Mouse (Mus musculus) hindbrain, embryonic 15.5 days (tissue): ENCODE measurements at regions not wholly inside any gene's neighbourhood (a gene's known extent, or its start where the extent isn't known, plus 50 kb on each side); places are given as distances from the start of the nearest gene placed in this dataset.

Source experiments
- ATAC-seq: fragments of 200-750 bp; cut with Nextera tagmentation; 2 replicates; pipeline ENCODE4 v1.8.0; 2017; ENCODE audit warnings: low read depth, moderate number of reproducible peaks, moderate TSS enrichment; ENCODE audit not compliant: low FRiP score
- H3K27ac ChIP-seq: fragments of 300-500 bp; sonication (generic); replicated peaks from 2 replicates; pipeline ENCODE4 v1.5.1; 2015; ENCODE audit warnings: mild to moderate bottlenecking, inconsistent platforms
- H3K27me3 ChIP-seq: fragments of 300-500 bp; sonication (generic); 2 replicates; pipeline ENCODE4 v1.6.1; 2015; ENCODE audit warnings: control low read depth, inconsistent platforms
- H3K36me3 ChIP-seq: fragments of 300-500 bp; sonication (generic); 2 replicates; pipeline ENCODE4 v1.6.1; 2015; ENCODE audit warnings: control low read depth, inconsistent platforms
- H3K4me1 ChIP-seq: fragments of 300-500 bp; sonication (generic); replicated peaks from 2 replicates; pipeline ENCODE4 v1.6.1; 2015; ENCODE audit warnings: control low read depth, inconsistent platforms
- H3K4me2 ChIP-seq: fragments of 300-500 bp; sonication (generic); 2 replicates; pipeline ENCODE4 v1.6.1; 2015; ENCODE audit warnings: moderate library complexity, mild to moderate bottlenecking, inconsistent platforms
- H3K4me3 ChIP-seq: fragments of 300-500 bp; sonication (generic); 2 replicates; pipeline ENCODE4 v1.5.1; 2015; ENCODE audit warnings: mild to moderate bottlenecking, inconsistent platforms
- H3K9ac ChIP-seq: fragments of 300-500 bp; sonication (generic); 2 replicates; pipeline ENCODE4 v1.6.1; 2015; ENCODE audit warnings: inconsistent platforms
- H3K9me3 ChIP-seq: fragments of 300-500 bp; sonication (generic); 2 replicates; pipeline ENCODE4 v1.6.1; 2016; ENCODE audit warnings: control low read depth, inconsistent platforms
- WGBS: fragments of 180-500 bp; shearing (Covaris S2); methylation state at CpG from one replicate; pipeline ENCODE4 v1.1.7; 2015; 5-methylcytosine and 5-hydroxymethylcytosine counted together

DNA sequence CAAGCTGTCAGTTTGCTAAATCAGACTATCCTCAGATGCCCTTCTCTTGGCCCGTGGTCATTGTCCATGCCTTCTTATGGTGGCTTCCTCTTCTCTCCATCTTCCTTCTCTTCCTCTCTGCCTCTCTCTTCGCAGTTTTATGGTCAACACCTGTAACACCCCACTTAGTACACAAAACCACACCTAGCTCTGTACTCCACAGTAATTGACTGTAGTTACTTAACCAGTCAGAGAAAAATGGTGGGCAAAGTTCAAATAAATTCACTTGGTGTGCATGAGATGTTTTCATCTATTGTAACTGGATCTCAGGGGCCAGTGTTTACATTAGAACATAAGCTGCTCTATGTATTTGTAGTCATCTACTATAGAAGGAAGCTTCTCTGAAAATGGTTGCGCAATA is 807.8 kb upstream of the Cadm2 start:
- H3K4me3 ChIP-seq = no peak overlapping the region
- H3K36me3 ChIP-seq = no peaks in the 10 kb centered on the region
- no peak overlapping the region for H3K27ac ChIP-seq
- no peak overlapping the region for H3K4me2 ChIP-seq
- 95% methylated on average over 3 of the region's 3 CpGs for WGBS
- no peaks in the 10 kb centered on the region for H3K4me1 ChIP-seq
- H3K9me3 ChIP-seq = no peaks in the 10 kb centered on the region
- ATAC-seq = no peak
- no peak overlapping the region for H3K9ac ChIP-seq
- no peaks in the 10 kb centered on the region for H3K27me3 ChIP-seq

DNA sequence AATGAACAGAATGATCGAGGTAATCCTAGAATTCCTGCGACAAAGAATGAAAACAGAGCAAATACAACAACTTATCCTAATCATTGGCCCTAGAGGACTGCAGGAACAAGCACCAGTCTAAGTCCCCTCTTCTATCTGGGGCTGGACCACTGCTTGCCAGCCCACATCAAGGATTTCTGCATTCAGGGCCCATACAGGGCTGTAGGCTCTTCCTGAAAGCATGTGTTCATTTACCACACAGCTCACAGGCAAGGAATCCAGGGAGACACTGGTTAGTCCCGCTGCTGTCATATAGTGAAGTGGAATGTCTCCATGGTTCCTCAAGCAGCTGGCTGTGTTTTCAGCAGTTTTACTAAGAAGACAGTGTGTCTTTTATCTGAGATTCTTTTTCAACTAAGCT is 806.8 kb upstream of the Cadm2 start:
- no peaks in the 10 kb centered on the region for H3K36me3 ChIP-seq
- no peak overlapping the region for H3K27ac ChIP-seq
- WGBS = 90% methylated on average over 3 of the region's 3 CpGs
- no peaks in the 10 kb centered on the region for H3K4me1 ChIP-seq
- no peak overlapping the region for H3K9ac ChIP-seq
- no peaks in the 10 kb centered on the region for H3K9me3 ChIP-seq
- no peaks in the 10 kb centered on the region for H3K27me3 ChIP-seq
- H3K4me2 ChIP-seq = no peak overlapping the region
- no peak for ATAC-seq
- no peak overlapping the region for H3K4me3 ChIP-seq

DNA sequence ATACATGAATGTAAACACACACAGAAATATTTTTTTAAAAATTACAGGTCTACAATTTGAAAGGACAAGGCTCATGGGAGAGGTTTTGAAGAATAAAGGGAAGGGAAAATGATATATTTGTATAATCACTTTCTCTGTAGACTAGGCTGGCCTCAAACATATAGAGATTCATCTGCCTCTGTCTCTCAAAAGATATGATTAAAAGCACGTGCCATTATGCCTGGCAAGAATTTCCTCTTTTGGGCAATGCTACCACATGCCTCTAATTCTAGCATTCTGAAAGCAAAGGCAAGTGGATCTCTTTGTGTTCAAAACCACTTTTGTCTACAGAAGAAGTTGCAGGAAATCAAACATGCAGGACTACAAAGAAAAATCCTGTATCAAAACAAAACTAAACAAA is 804.6 kb upstream of the Cadm2 start:
- Histone ChIP-seq H3K9me3 (no peaks in the 10 kb centered on the region), H3K4me2 (no peak overlapping the region), H3K9ac (no peak overlapping the region), H3K27me3 (no peaks in the 10 kb centered on the region), H3K36me3 (no peaks in the 10 kb centered on the region), H3K4me3 (no peak overlapping the region), H3K27ac (no peak overlapping the region), H3K4me1 (no peaks in the 10 kb centered on the region)
- ATAC-seq = no peak
- WGBS = 84% methylated on average over 1 of the region's 1 CpGs

GRCm38 (mm10) chr16:68401860-68402671 is 781.4 kb upstream of the Cadm2 start:
- no peak overlapping the region for H3K4me3 ChIP-seq
- no peaks in the 10 kb centered on the region for H3K4me1 ChIP-seq
- no peaks in the 10 kb centered on the region for H3K27me3 ChIP-seq
- H3K36me3 ChIP-seq = no peaks in the 10 kb centered on the region
- ATAC-seq = no peak
- no peak overlapping the region for H3K27ac ChIP-seq
- no peak overlapping the region for H3K4me2 ChIP-seq
- no peaks in the 10 kb centered on the region for H3K9me3 ChIP-seq
- WGBS = 88% methylated on average over 4 of the region's 4 CpGs
- H3K9ac ChIP-seq = no peak overlapping the region

DNA sequence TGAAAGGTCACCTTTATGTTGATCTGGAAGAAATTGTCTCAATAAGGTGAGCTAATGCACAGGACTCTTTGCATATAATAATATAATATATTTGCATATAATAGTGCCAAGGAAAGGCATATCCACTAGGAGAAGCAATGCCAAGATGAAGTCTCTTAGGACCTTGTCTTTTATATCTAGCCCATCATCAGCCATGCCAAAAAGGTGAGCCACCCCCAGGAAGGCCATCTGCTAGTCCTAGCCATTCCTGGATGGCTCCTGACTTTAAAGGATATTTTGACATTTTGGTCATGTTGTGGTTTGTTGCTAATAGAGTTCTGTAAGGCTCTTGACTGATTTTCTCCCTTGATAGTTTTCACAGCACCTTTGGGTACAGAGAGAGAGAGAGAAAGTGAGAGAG is 779.9 kb upstream of the Cadm2 start:
- Histone ChIP-seq H3K4me2 (no peak overlapping the region), H3K4me1 (no peaks in the 10 kb centered on the region), H3K4me3 (no peak overlapping the region), H3K9ac (no peak overlapping the region), H3K27ac (no peak overlapping the region), H3K36me3 (no peaks in the 10 kb centered on the region), H3K27me3 (no peaks in the 10 kb centered on the region), H3K9me3 (no peaks in the 10 kb centered on the region)
- ATAC-seq = no peak

- H3K27ac ChIP-seq = no peak overlapping the region
- H3K4me1 ChIP-seq = no peaks in the 10 kb centered on the region
- peak; percentile 56; the same call in 1 of the 2 replicates for ATAC-seq
- H3K9ac ChIP-seq = no peak overlapping the region
- no peaks in the 10 kb centered on the region for H3K9me3 ChIP-seq
- no peaks in the 10 kb centered on the region for H3K27me3 ChIP-seq
- H3K4me3 ChIP-seq = no peak overlapping the region
- H3K36me3 ChIP-seq = no peaks in the 10 kb centered on the region
- no peak overlapping the region for H3K4me2 ChIP-seq
Observed at GRCm38 (mm10) chr16:68351088-68351487, 730.4 kb upstream of the Cadm2 start.

- Histone ChIP-seq H3K27me3 (no peaks in the 10 kb centered on the region), H3K4me3 (no peak overlapping the region), H3K9ac (no peak overlapping the region), H3K4me2 (no peak overlapping the region), H3K4me1 (no peaks in the 10 kb centered on the region), H3K36me3 (no peaks in the 10 kb centered on the region), H3K27ac (no peak overlapping the region), H3K9me3 (no peaks in the 10 kb centered on the region)
- 90% methylated on average over 1 of the region's 1 CpGs for WGBS
- no peak for ATAC-seq
Observed at GRCm38 (mm10) chr16:68338970-68339369, 718.3 kb upstream of the Cadm2 start.
